Mouse (Mus musculus): ENCODE data around the gene Fgd3. TPM values are rescaled to one million over a fixed set of nuclear protein-coding genes. Genes with fewer than 3 reads are reported as not detected.

Gene Fgd3
- polyA plus RNA-seq, 1 experiment from 2014 or later = 1.0 TPM

DNA sequence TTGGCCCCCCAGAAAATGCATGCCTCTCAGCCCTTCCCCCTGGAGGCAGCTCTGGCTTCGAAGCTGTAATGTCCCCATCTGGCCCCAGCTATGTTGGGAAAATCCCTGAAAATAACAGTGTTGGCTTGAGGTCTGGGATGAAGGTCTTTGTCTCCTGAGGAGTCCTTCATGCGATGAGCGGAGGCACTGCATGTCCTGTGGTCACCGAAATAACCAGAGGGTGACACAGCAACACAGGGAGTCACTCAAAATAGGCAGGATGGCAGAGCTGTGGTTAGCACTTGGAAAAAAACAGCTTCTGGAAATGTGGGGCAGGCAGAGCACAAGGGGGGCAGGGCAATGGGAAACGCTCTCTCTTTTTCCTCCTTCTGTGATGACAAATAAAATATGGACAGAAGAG lies 2.1 kb upstream of the Fgd3 start:
- H3K9ac ChIP-seq (ENCODE audit: low read depth, low read length) = 0 out of 2 replicates have a peak overlapping the region, but pooled peaks have one; percentile 31
- WGBS = 82% methylated on average over 5 of the region's 5 CpGs
- TF ChIP-seq CTCF (IDR thresholded peaks at IDR 0.05; ENCODE audit: low read depth) = no peak

DNA sequence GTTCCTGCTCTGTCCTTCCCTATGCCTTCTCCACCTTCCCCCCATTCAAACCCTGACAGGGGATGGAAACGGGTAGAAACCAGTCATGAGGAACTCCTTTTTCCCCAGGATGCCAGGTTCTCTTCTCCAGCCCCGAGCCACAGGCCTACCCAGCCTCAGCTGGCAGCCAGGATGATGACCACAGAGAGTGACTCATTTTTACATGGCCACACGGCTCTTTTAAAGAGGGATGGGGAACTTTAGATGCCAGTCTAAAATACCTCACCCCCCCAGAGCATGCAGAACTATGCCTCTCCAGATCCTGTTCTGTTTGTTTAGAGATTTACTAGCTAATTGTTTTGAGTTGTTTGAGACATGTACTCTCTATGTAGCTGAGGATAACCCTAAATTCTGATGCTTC lies 1.3 kb upstream of the Fgd3 start:
- DNase-seq (ENCODE audit: low spot score) (no peak), ATAC-seq (replicated peaks; ENCODE audit: low FRiP score, low read depth) (no peak)
- H3K4me3 ChIP-seq (replicated peaks; ENCODE audit: low read depth, low read length) = no peak overlapping the region
- peaks cover 8% of the 10 kb centered on the region; the same call in 1 of the 2 replicates for H3K4me1 ChIP-seq (replicated peaks; ENCODE audit: insufficient read depth, low read length)
- H3K27ac ChIP-seq = no peak overlapping the region
- H3K36me3 ChIP-seq (ENCODE audit: insufficient read depth, low read length) = no peaks in the 10 kb centered on the region
- no peaks in the 10 kb centered on the region for H3K9me3 ChIP-seq (replicated peaks; ENCODE audit: low read length)
- no peak overlapping the region for H3K9ac ChIP-seq (ENCODE audit: low read depth, low read length)
- no peak overlapping the region for H3K4me2 ChIP-seq (ENCODE audit: low read length)
- WGBS = 71% methylated on average over 3 of the region's 3 CpGs
- TF ChIP-seq CTCF (IDR thresholded peaks at IDR 0.05; ENCODE audit: low read depth) = no peak
- no peaks in the 10 kb centered on the region for H3K27me3 ChIP-seq (ENCODE audit: insufficient read depth, low read length)

More for the DNA sequence above, 2.1 kb upstream of the Fgd3 start:
- Histone ChIP-seq H3K27ac (no peak overlapping the region), H3K27me3 (ENCODE audit: insufficient read depth, low read length) (no peaks in the 10 kb centered on the region), H3K36me3 (ENCODE audit: insufficient read depth, low read length) (no peaks in the 10 kb centered on the region), H3K4me3 (replicated peaks; ENCODE audit: low read depth, low read length) (no peak overlapping the region), H3K9me3 (replicated peaks; ENCODE audit: low read length) (no peaks in the 10 kb centered on the region), H3K4me1 (replicated peaks; ENCODE audit: insufficient read depth, low read length) (peaks cover 8% of the 10 kb centered on the region; the same call in 1 of the 2 replicates), H3K4me2 (ENCODE audit: low read length) (no peak overlapping the region)
- no peak for ATAC-seq (replicated peaks; ENCODE audit: low FRiP score, low read depth)
- no peak for DNase-seq (ENCODE audit: low spot score)

DNA sequence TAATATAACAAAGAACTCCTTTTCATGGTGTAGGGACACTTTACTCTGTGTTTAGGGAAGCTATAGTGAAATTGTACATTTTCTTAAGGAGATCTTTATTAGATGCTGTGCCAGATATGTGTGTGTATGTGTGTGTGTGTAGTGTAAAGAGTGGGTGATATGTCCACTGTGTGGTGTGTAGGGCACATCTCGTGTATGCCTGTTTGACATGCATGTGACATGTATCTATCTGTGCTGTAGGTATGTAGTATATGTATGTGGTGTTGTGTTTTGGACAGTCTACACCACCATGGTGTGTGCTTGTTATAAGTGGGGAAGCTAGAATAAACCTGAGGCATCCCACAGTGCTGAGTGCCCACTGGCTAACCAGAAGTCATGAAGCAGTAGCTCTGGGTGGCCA lies 403 bp upstream of the Fgd3 start:
- 88% methylated on average over 1 of the region's 1 CpGs for WGBS
- Histone ChIP-seq H3K4me3 (replicated peaks; ENCODE audit: low read depth, low read length) (no peak overlapping the region), H3K36me3 (ENCODE audit: insufficient read depth, low read length) (no peaks in the 10 kb centered on the region), H3K27me3 (ENCODE audit: insufficient read depth, low read length) (no peaks in the 10 kb centered on the region), H3K27ac (no peak overlapping the region), H3K4me1 (replicated peaks; ENCODE audit: insufficient read depth, low read length) (peaks cover 8% of the 10 kb centered on the region; the same call in 1 of the 2 replicates), H3K9me3 (replicated peaks; ENCODE audit: low read length) (no peaks in the 10 kb centered on the region), H3K9ac (ENCODE audit: low read depth, low read length) (no peak overlapping the region), H3K4me2 (ENCODE audit: low read length) (no peak overlapping the region)
- ATAC-seq (replicated peaks; ENCODE audit: low FRiP score, low read depth) (no peak), DNase-seq (ENCODE audit: low spot score) (no peak)
- TF ChIP-seq CTCF (IDR thresholded peaks at IDR 0.05; ENCODE audit: low read depth) = no peak

DNA sequence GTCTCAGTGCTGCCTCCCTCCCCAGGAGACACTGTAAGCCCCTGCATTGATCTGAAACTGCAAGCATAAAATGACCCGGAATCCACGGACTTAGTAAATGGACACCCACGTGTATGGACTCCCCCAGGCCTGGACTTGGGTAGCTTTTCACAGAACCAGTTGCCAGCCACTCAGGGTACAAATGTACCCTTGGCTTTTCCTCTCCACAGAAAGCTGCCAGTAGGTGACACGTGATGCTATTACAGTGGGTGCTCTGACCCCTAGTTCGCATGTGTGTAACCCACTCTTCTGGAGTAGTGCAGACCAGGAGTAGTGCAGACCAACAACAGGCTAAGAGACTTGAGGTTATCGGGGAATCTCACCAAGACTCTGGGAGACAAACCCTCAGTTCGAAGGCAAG lies 2.2 kb downstream of the Fgd3 start:
- Histone ChIP-seq H3K4me3 (replicated peaks; ENCODE audit: low read depth, low read length) (no peak overlapping the region), H3K27ac (no peak overlapping the region), H3K36me3 (ENCODE audit: insufficient read depth, low read length) (no peaks in the 10 kb centered on the region), H3K4me2 (ENCODE audit: low read length) (no peak overlapping the region), H3K9ac (ENCODE audit: low read depth, low read length) (no peak overlapping the region), H3K4me1 (replicated peaks; ENCODE audit: insufficient read depth, low read length) (peaks cover 8% of the 10 kb centered on the region; the same call in 1 of the 2 replicates), H3K27me3 (ENCODE audit: insufficient read depth, low read length) (no peaks in the 10 kb centered on the region), H3K9me3 (replicated peaks; ENCODE audit: low read length) (no peaks in the 10 kb centered on the region)
- DNase-seq (ENCODE audit: low spot score) = no peak
- no peak for TF ChIP-seq CTCF (IDR thresholded peaks at IDR 0.05; ENCODE audit: low read depth)
- ATAC-seq (replicated peaks; ENCODE audit: low FRiP score, low read depth) = no peak
- WGBS = 79% methylated on average over 7 of the region's 7 CpGs

DNA sequence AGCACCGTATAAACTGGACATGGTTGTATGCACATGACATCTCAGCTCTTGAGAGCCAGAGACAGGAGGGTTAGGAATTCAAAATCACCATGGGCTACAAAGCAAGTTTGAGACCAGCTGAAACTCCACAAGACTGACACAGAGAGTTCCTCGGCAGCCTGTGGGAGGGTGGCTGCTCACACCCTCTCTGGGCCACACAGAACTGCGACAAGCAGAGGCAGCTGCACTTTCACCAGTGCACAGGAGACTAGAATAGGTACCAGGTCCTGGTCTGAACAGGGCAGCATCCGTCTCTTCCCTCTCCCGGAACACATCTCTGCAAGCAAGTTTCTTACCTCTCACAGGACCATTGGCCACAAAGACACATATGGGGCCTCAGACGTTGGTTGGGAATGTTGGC lies 2.6 kb downstream of the Fgd3 start:
- H3K4me2 ChIP-seq (ENCODE audit: low read length) = no peak overlapping the region
- no peak overlapping the region for H3K9ac ChIP-seq (ENCODE audit: low read depth, low read length)
- no peak for ATAC-seq (replicated peaks; ENCODE audit: low FRiP score, low read depth)
- 79% methylated on average over 6 of the region's 6 CpGs for whole genome bisulfite sequencing
- TF ChIP-seq CTCF (IDR thresholded peaks at IDR 0.05; ENCODE audit: low read depth) = no peak
- H3K4me1 ChIP-seq (replicated peaks; ENCODE audit: insufficient read depth, low read length) = peaks cover 8% of the 10 kb centered on the region; the same call in 1 of the 2 replicates
- H3K27me3 ChIP-seq (ENCODE audit: insufficient read depth, low read length) = no peaks in the 10 kb centered on the region
- no peak overlapping the region for H3K27ac ChIP-seq
- no peak overlapping the region for H3K4me3 ChIP-seq (replicated peaks; ENCODE audit: low read depth, low read length)
- DNase-seq (ENCODE audit: low spot score) = no peak
- H3K36me3 ChIP-seq (ENCODE audit: insufficient read depth, low read length) = no peaks in the 10 kb centered on the region
- H3K9me3 ChIP-seq (replicated peaks; ENCODE audit: low read length) = no peaks in the 10 kb centered on the region

DNA sequence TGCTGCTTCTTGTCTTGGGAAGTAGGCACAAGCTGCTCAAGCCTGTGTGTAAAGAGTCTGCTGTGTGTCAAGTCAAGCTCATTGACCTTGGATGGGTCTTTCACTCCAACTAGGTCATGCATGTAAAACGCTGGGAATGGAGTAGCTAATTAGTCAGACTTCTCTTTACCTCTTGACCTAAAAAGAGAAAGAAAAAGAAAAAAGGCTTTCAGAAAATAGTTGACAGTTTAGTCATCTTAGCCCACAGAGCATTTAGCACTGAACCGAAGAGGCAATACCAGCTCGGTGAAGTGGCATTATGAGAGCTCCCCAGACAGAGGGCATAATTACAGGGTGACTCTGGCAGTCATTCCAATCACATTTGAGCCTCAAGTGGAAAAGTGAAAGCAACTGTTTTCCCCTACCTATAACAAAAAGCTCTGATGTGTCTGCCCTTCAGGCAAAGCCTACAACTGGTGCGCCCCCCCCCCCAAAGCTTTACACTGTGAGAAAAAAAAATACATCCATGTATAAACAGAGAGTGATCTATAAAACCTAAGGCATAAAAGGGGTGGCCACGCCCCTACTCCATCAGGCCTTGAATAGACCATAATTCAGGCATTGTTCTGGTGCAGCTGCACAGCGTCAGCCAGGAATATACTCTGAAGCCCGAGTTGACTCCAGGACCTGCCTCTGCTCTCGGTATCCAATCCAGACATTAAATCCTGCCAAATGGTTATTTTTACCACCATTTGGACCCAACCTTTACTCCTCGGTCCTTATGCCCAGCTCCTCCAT lies 3.5 kb downstream of the Fgd3 start:
- Histone ChIP-seq H3K4me2 (ENCODE audit: low read length) (no peak overlapping the region), H3K27me3 (ENCODE audit: insufficient read depth, low read length) (no peaks in the 10 kb centered on the region), H3K4me1 (replicated peaks; ENCODE audit: insufficient read depth, low read length) (peaks cover 8% of the 10 kb centered on the region; the same call in 1 of the 2 replicates), H3K9ac (ENCODE audit: low read depth, low read length) (no peak overlapping the region), H3K4me3 (replicated peaks; ENCODE audit: low read depth, low read length) (no peak overlapping the region), H3K27ac (no peak overlapping the region), H3K9me3 (replicated peaks; ENCODE audit: low read length) (no peaks in the 10 kb centered on the region), H3K36me3 (ENCODE audit: insufficient read depth, low read length) (no peaks in the 10 kb centered on the region)
- no peak for DNase-seq (ENCODE audit: low spot score)
- ATAC-seq (replicated peaks; ENCODE audit: low FRiP score, low read depth) = no peak
- no peak for TF ChIP-seq CTCF (IDR thresholded peaks at IDR 0.05; ENCODE audit: low read depth)
- 42% methylated on average over 9 of the region's 9 CpGs for WGBS

All from kidney, postnatal 0 days (tissue).